Comparison of ENCODE assay signal across 14 mouse cellular contexts in the genomic region with DNA sequence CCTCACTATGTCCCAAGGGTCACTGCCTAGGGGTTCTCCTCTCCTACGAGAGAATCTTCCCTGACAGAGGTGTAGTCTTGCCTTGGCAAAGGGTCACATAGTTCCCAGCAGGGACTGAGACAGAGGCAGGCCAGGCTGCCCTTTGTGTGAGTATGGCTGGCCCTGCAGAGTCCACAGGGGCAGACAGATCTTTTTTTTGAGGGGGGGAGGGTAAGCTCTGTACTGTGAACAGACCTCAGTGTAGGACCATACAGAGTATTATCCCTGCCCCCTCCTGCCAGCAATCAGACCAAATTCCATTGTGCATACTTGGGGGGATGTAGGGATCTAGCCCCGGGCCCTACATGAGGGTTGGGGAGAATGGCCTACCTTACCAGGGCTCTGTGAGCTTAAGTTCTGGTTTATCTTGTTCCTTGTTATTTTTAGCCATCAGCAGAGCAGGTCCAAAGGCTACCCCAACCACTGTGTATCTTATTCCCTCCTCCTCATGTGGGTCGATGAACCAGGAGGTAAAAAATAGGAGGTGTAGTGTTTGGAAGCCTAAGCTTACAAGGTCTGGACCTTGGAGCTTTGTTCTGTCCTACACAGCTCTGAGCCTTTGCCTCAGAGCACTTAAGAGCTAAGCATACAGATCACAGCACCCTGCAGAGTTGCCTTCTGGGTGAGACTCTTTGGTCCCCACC. TPM values are rescaled to one million over a fixed set of nuclear protein-coding genes. Genes with fewer than 3 reads are reported as not detected.
DNase-seq lines count a peak whose midpoint lies in the region; ATAC-seq and TF ChIP-seq lines count a peak whose summit lies in the region.
"Had no signal": no experiment of that assay in that cellular context is flagged by ENCODE, and none has a peak within 500 bp of the region (broad histone marks: within the 10 kb centered on the region; RNA-seq: fewer than 3 reads in every experiment).

No protein-coding gene starts in this region.

- H3K9ac ChIP-seq in heart, embryonic 13.5 days = peak overlapping the region; percentile 12; the same call in 1 of the 2 replicates
- no peak overlapping the region for H3K9ac ChIP-seq in MEL (ENCODE audit: control insufficient read depth, low read depth, low read length, poor library complexity, severe bottlenecking)
- H3K9ac ChIP-seq in intestine, embryonic 15.5 days = no peak overlapping the region
- no peak overlapping the region; the same call in 1 of the 2 replicates for H3K9ac ChIP-seq in liver, postnatal 0 days (replicated peaks)
- H3K9ac ChIP-seq: hindbrain, embryonic 13.5 days; neural tube, embryonic 13.5 days had no signal

- no peak for TF ChIP-seq EP300 in MEL (IDR thresholded peaks at IDR 0.05; ENCODE audit: low read depth in 1 of 2, low read length in 2 of 2)
- TF ChIP-seq EP300 in liver, postnatal 0 days (IDR thresholded peaks at IDR 0.05; ENCODE audit: low read depth) = no peak

- no peak for ATAC-seq in heart, embryonic 13.5 days (ENCODE audit: extremely low read depth, insufficient number of reproducible peaks, low FRiP score, low TSS enrichment)
- ATAC-seq in intestine, embryonic 15.5 days = peak; percentile 78
- ATAC-seq in liver, postnatal 0 days = peak; percentile 80

- intact Hi-C loops in heart, postnatal 14 days (cut with DNase I) = no loop called here

- H3K9me3 ChIP-seq in heart, embryonic 13.5 days = no peaks in the 10 kb centered on the region
- no peaks in the 10 kb centered on the region for H3K9me3 ChIP-seq in MEL (replicated peaks; ENCODE audit: insufficient read depth, low read length)
- H3K9me3 ChIP-seq in intestine, embryonic 15.5 days = no peaks in the 10 kb centered on the region
- no peaks in the 10 kb centered on the region for H3K9me3 ChIP-seq in liver, postnatal 0 days (ENCODE audit: low read length)
- H3K9me3 ChIP-seq: hindbrain, embryonic 13.5 days; midbrain, embryonic 10.5 days; neural tube, embryonic 13.5 days had no signal

- TF ChIP-seq POLR2A in MEL (IDR thresholded peaks at IDR 0.05; ENCODE audit: control insufficient read depth in 1 of 2, insufficient read depth in 1 of 2, low read depth in 1 of 2, low read length in 2 of 2, poor library complexity in 1 of 2) = no peak

- H3K27me3 ChIP-seq in heart, embryonic 13.5 days (replicated peaks) = no peaks in the 10 kb centered on the region
- no peaks in the 10 kb centered on the region for H3K27me3 ChIP-seq in MEL (ENCODE audit: control insufficient read depth in 1 of 2, insufficient read depth in 2 of 2, low read length in 2 of 2)
- no peaks in the 10 kb centered on the region for H3K27me3 ChIP-seq in intestine, embryonic 15.5 days (replicated peaks)
- no peaks in the 10 kb centered on the region for H3K27me3 ChIP-seq in liver, postnatal 0 days (ENCODE audit: insufficient read depth, low read length)
- H3K27me3 ChIP-seq: hindbrain, embryonic 13.5 days; neural tube, embryonic 13.5 days had no signal

- no peak overlapping the region for H3K4me2 ChIP-seq in heart, embryonic 13.5 days
- H3K4me2 ChIP-seq in intestine, embryonic 15.5 days (replicated peaks) = no peak overlapping the region
- no peak overlapping the region for H3K4me2 ChIP-seq in liver, postnatal 0 days (ENCODE audit: low read depth, low read length)
- H3K4me2 ChIP-seq: hindbrain, embryonic 13.5 days; neural tube, embryonic 13.5 days had no signal

- 37% methylated on average over 3 of the region's 3 CpGs for WGBS in heart, embryonic 13.5 days
- WGBS in intestine, embryonic 15.5 days = 62% methylated on average over 3 of the region's 3 CpGs
- 67% methylated on average over 3 of the region's 3 CpGs for WGBS in liver, postnatal 0 days (ENCODE audit: insufficient replicate concordance)

- H3K36me3 ChIP-seq in heart, embryonic 13.5 days = peaks cover 30% of the 10 kb centered on the region
- peaks cover 0 to 57% of the 10 kb centered on the region in 2 experiments; a peak in 3 of 4 replicates for H3K36me3 ChIP-seq in MEL (ENCODE audit: control insufficient read depth in 1 of 2, insufficient read depth in 2 of 2, low read length in 2 of 2)
- H3K36me3 ChIP-seq in intestine, embryonic 15.5 days = peaks cover 9% of the 10 kb centered on the region; the same call in 1 of the 2 replicates
- peaks cover 13% of the 10 kb centered on the region for H3K36me3 ChIP-seq in liver, postnatal 0 days (replicated peaks; ENCODE audit: insufficient read depth, low read length)

- peak overlapping the region; percentile 71 for H3K27ac ChIP-seq in heart, embryonic 13.5 days (replicated peaks)
- H3K27ac ChIP-seq in MEL (ENCODE audit: control insufficient read depth, low read depth, low read length) = peak overlapping the region; percentile 97
- H3K27ac ChIP-seq in intestine, embryonic 15.5 days = 0 out of 2 replicates have a peak overlapping the region, but pooled peaks have one; percentile 13
- H3K27ac ChIP-seq in liver, postnatal 0 days (ENCODE audit: low read depth) = peak overlapping the region; percentile 88
- H3K27ac ChIP-seq: hindbrain, embryonic 13.5 days; midbrain, embryonic 10.5 days; neural tube, embryonic 13.5 days had no signal

- TF ChIP-seq CTCF in MEL (IDR thresholded peaks at IDR 0.05 in 2 of 3, conservative IDR thresholded peaks at IDR 0.05 in 1 of 3; ENCODE audit: control insufficient read depth in 1 of 3, insufficient read depth in 1 of 3, low read depth in 2 of 3, low read length in 3 of 3, poor library complexity in 1 of 3, severe bottlenecking in 1 of 3) = no peak
- TF ChIP-seq CTCF in liver, postnatal 0 days (IDR thresholded peaks at IDR 0.05; ENCODE audit: low read depth) = no peak

- H3K79me2 ChIP-seq in MEL (ENCODE audit: control insufficient read depth, insufficient read depth, low read length, poor library complexity) = no peaks in the 10 kb centered on the region

- no peak for TF ChIP-seq RAD21 in MEL (IDR thresholded peaks at IDR 0.05; ENCODE audit: low read depth, low read length)

- H3K4me3 ChIP-seq in heart, embryonic 13.5 days = no peak overlapping the region
- H3K4me3 ChIP-seq in MEL (ENCODE audit: control insufficient read depth in 1 of 2, insufficient read depth in 1 of 2, low read depth in 2 of 2, low read length in 2 of 2) = no peak overlapping the region
- H3K4me3 ChIP-seq in intestine, embryonic 15.5 days (replicated peaks) = no peak overlapping the region
- H3K4me3 ChIP-seq in liver, postnatal 0 days (ENCODE audit: low read depth, low read length) = no peak overlapping the region
- H3K4me3 ChIP-seq: hindbrain, embryonic 13.5 days; midbrain, embryonic 10.5 days; neural tube, embryonic 13.5 days had no signal

- peaks cover 49% of the 10 kb centered on the region for H3K4me1 ChIP-seq in heart, embryonic 13.5 days
- peaks cover 31 to 60% of the 10 kb centered on the region in 2 experiments for H3K4me1 ChIP-seq in MEL (ENCODE audit: control insufficient read depth in 1 of 2, insufficient read depth in 2 of 2, low read length in 2 of 2)
- 0 out of 2 replicates have a peak, but pooled peaks cover 3% of the 10 kb centered on the region for H3K4me1 ChIP-seq in intestine, embryonic 15.5 days (replicated peaks)
- peaks cover 49% of the 10 kb centered on the region for H3K4me1 ChIP-seq in liver, postnatal 0 days (ENCODE audit: insufficient read depth)
- H3K4me1 ChIP-seq: hindbrain, embryonic 13.5 days; midbrain, embryonic 10.5 days; neural tube, embryonic 13.5 days had no signal

- no peak for DNase-seq in heart, postnatal 14 days
- no peak for DNase-seq in MEL (ENCODE audit: low read depth, low spot score)
- DNase-seq in liver, postnatal 0 days = no peak
- no peak for DNase-seq in adrenal gland, postnatal 14 days
- DNase-seq in urinary bladder, adult 2 months (ENCODE audit: low spot score) = no peak
- DNase-seq: B cell, adult 2 months; cerebellum, postnatal 14 days; gastrocnemius, postnatal 25 days; kidney, adult 8-10 months had no signal

TF ChIP-seq in MEL, 35 proteins besides CTCF, POLR2A, EP300 and RAD21:
- TF ChIP-seq TBP (IDR thresholded peaks at IDR 0.05; ENCODE audit: low read depth, low read length) (no peak), POLR2AphosphoS2 (IDR thresholded peaks at IDR 0.05; ENCODE audit: low read length) (peak; percentile 46; the same call in 1 of the 2 replicates)

RNA-seq across cellular contexts. Expression of a gene that starts 46.5 kb away (rescaled TPM):
- 14.2 and 14.8 TPM in 2 replicates for polyA plus RNA-seq in heart, embryonic 13.5 days (2015; fragmentation: Nextera tagmentation; extraction: Ambion mirVana)
- 100 to 1,000 TPM; 115 to 127 TPM for total RNA-seq in heart, postnatal 14 days (2021)
- 11.6 and 13.7 TPM in 2 replicates for total RNA-seq in MEL (2012; rRNA removed)
- 10 to 100 TPM in 1 of 2 experiments, not detected in 1; 32.3 TPM for polyA plus RNA-seq in MEL (2012; ENCODE audit: insufficient read depth in 1 of 2, insufficient read length in 2 of 2, low read depth in 1 of 2, low replicate concordance in 2 of 2, missing spikeins in 1 of 2)
- polyA plus RNA-seq in intestine, embryonic 15.5 days (2015; fragmentation: Nextera tagmentation; extraction: Ambion mirVana) = 9.3 and 10.7 TPM in 2 replicates
- 17.7 and 18.0 TPM in 2 replicates for polyA plus RNA-seq in liver, postnatal 0 days (2015; fragmentation: Nextera tagmentation; extraction: Ambion mirVana)
- total RNA-seq in adrenal gland, postnatal 14 days (2021) = 138 and 140 TPM in 2 replicates
- polyA plus RNA-seq in urinary bladder, adult 2 months (2012; rRNA removed) = 25.3 and 40.7 TPM in 2 replicates

Comparison
In these comparisons a context has a peak if more than half of its experiments do, and no peak if none do; other contexts are left out.
1. H3K27ac ChIP-seq: peak in every context shown above with its lines; median percentile 97 in MEL; 88 in liver, postnatal 0 days; 71 in heart, embryonic 13.5 days; 13 in intestine, embryonic 15.5 days.